Mouse (Mus musculus): ENCODE data around the gene Enam. TPM values are rescaled to one million over a fixed set of nuclear protein-coding genes. Genes with fewer than 3 reads are reported as not detected.

Enam gene
- polyA plus RNA-seq (2021; fragmentation: Nextera tagmentation) = not detected in 2 replicates
- long read RNA-seq, experiment 1 = 0 reads
- long read RNA-seq, experiment 2 = 0 reads

DNA sequence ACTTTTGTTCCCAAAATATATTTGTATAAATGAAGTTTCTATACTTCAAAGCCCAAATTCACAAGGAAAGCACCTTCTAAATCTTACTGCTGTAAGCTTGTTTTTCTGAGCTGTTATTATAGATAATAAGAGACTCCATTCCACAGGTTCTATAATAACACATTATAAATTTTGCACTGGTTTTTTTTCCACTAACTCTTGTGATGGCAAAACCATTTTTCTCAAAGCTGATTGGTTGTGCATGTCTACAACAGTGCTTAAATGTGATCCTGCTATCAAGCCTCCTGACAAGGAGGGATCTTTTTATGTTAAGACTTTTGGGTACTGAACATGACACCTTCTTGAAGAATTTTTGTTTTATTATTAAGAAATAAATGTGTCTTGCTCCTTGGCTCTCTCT, at the start of gene Enam:
Enam (plus strand) TSS at position 301 of the 400 bp plus-strand sequence.

DNA sequence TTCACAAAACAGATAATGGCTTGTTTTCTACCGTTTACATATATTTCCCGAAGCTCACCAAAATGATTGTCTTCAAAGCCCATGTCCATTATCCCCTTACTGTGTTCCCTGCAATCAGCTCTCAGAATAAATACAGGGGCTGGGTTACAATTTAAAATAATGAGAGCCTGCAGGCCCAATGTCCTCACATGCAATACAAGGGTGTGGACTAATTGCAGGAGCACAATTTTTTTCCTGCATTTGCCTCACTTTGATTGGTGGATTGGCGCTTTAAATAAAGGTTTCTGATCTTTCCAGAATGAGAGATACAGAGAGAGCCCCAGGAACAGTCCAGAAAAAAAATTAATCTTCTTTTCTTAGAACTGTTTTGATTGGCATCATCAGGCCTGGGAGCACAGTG, 32.1 kb upstream of the Enam start, which contains the start of gene Ambn:
Ambn (plus strand) TSS at position 301 of the 400 bp plus-strand sequence.

GRCm38 (mm10) chr5:88527657-88528056, 39.9 kb downstream of the Enam start, which contains the start of gene Jchain:
Jchain (minus strand) TSS chr5:88527891.

DNA sequence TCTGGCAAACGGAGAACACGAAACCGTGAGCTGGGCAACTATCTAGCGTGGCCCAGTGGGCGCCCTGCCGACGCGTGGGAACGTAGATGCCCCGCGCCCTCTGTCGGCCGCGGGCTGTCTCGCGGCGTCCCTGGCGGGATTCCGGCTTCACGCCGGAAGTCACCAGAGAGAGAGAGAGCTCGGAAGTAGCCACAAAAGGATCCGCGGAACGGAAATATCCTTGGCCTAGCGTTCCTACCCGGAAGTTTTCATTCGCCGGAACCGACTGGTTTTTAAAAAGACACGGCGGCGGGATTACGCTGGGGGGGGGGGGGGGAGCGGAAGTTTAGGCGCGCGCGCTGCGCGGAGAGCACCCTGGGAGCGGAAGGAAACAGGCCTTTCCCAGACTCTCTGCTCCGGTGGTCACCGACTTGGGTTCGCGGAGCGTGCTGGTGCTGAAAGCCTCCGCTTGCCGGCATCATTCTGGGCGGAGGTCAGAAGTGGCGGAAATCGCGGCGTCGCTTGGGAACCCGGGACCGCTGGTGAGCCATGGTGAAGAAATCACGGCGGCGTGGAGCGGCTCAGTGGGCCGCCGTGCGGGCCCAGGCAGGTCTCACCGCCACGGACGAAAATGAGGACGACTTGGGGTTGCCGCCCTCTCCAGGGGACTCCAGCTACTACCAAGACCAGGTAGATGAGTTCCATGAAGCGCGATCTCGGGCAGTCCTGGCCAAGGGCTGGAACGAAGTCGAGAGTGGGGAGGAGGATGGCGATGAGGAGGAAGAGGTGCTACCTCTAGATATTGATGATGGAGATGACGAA, 66.5 kb downstream of the Enam start, which contains the start of gene Utp3:
Utp3 (plus strand) TSS at position 377 of the 801 bp plus-strand sequence.

Other genes starting within 250 kb of the Enam start
- not detected in 2 replicates for gene Gm7714, start 219.1 kb upstream of the Enam start, polyA plus RNA-seq (2021; fragmentation: Nextera tagmentation)
- not detected in 2 replicates for gene Prol1, start 170.7 kb upstream of the Enam start, polyA plus RNA-seq (2021; fragmentation: Nextera tagmentation)
- not detected in 2 replicates for gene Amtn, start 111.9 kb upstream of the Enam start, polyA plus RNA-seq (2021; fragmentation: Nextera tagmentation)
- gene Ambn, start 32.0 kb upstream of the Enam start, polyA plus RNA-seq (2021; fragmentation: Nextera tagmentation) = not detected in 2 replicates
- 0.14 and 0.16 TPM in 2 replicates for gene Jchain, start 39.9 kb downstream of the Enam start, polyA plus RNA-seq (2021; fragmentation: Nextera tagmentation)
- gene Utp3, start 66.5 kb downstream of the Enam start, polyA plus RNA-seq (2021; fragmentation: Nextera tagmentation) = 34.4 and 37.1 TPM in 2 replicates
- 58.8 and 59.6 TPM in 2 replicates for gene Rufy3, start 77.1 kb downstream of the Enam start, polyA plus RNA-seq (2021; fragmentation: Nextera tagmentation)
- gene Grsf1, start 188.2 kb downstream of the Enam start, polyA plus RNA-seq (2021; fragmentation: Nextera tagmentation) = 50.1 and 52.7 TPM in 2 replicates
- 3.7 and 4.1 TPM in 2 replicates for gene Mob1b, start 232.9 kb downstream of the Enam start, polyA plus RNA-seq (2021; fragmentation: Nextera tagmentation)

Data from layer of hippocampus, adult 6 months (tissue).